Mouse (Mus musculus): ENCODE data around the gene Fbxl21.
A peak's percentile ranks its signal among the peaks of the same experiment; 100 is the strongest.

Gene Fbxl21

DNA sequence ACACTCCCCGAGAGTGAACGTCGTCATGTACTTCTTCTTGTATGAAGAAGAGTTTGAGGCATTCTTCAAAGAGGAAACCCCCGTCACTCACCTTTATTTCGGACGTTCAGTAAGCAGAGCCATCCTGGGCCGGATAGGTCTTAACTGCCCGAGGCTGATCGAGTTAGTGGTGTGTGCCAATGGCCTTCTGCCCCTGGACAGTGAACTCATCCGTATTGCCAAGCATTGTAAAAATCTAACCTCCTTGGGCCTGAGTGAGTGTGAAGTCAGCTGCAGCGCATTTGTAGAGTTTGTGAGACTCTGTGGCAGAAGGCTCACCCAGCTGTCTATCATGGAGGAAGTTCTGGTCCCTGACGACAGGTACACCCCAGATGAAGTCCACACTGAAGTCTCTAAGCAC is 14.8 kb downstream of the Fbxl21 start:
- DNase-seq: no peak

DNA sequence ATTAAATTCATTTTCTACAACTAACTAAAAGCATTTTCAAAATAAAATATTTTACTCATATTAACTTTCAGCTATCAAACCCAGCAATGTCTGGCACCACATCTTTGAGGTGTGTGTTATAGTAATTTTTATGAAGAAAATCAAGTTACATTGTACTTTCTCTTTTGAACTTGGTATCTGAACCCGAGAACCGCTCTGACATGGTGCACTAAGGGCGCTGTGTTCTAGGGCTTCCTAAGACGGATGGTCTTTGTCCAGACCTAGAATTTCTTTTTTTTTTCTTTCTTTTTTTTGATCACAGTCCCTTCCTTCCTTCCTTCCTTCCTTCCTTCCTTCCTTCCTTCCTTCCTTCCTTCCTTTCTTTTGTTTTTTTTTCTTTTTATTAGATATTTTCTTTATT is 17.6 kb downstream of the Fbxl21 start:
- no peak for DNase-seq

DNA sequence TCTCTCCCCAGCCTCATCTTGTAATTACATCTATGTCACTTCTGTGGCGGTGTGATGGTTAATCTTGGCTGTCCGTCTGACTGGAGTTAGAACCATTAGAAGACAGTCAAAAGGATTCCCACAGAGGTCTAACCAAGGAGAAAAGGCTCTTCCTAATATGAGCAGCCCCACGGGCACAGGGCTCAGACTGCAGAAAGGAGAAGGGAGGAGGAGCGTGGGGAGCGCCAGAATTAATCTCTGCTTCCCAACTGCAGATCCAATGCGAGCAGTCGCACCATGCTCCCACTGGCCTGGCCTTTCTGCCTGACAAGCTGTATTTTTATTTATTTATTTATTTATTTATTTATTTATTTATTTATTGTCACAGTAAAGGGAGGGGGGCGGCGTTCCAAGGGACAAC is 21.5 kb downstream of the Fbxl21 start:
- no peak for DNase-seq

DNA sequence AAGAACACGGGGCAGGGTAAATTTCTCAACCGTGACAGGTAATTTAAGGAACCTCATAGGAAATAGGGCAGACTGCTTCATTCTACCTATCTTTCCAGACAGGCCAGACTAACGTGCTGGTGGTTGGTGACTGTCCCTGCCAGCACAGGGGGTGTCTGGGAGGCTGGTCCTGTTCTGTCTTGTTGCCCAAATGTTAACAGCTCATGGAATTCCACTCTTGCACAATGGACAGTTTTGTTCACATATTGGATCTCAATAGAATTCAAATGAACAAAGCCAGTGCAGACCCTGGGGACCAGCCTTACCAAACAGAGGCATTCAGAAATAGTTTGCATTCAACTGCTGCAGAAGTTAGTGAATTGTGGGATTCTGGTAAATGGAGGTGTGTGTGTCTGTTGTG is 22.7 kb downstream of the Fbxl21 start:
- DNase-seq: no peak

DNA sequence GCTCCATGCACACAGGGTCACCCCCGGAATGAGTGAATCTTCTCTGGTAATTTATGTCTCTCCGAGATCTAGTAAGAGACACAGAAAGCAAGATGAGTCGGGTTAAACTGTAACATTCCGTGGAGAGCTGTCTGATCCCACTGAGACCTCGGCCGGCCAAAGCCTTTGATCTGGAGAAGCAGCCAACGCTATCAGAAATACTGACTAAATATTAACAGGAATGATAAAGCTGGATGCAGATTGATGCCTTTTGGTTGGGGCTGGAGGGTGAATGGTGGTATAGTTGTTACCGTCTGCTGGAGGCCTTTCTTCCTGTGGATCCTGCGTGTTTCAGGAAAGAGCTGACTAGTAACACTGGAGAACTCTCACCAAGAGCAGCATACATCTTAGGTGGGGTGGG is 26.1 kb downstream of the Fbxl21 start, which contains the start of gene Lect2:
Gene Lect2 (minus strand): TSS at position 102 of the 400 bp plus-strand sequence.
- DNase-seq: no peak

DNA sequence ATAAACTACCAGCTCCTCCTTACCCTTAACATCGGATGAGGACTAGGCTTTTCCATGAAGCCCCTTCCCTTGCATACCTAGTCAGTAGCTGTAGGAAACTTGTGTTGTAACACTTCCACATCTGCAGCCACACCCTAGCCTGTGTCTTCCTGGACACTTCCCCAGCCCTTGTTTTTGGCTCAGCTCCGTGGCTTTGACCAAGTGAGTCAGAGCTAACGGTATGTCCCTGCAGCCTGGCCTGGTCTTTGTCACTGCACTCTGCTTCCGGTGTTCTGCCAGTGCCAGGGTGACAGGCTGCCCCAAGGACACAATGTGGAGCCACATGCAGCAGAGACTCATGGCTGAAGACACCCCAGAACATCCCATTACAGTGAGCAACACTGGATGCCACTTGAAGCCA is 27.1 kb downstream of the Fbxl21 start:
- no peak for DNase-seq

DNA sequence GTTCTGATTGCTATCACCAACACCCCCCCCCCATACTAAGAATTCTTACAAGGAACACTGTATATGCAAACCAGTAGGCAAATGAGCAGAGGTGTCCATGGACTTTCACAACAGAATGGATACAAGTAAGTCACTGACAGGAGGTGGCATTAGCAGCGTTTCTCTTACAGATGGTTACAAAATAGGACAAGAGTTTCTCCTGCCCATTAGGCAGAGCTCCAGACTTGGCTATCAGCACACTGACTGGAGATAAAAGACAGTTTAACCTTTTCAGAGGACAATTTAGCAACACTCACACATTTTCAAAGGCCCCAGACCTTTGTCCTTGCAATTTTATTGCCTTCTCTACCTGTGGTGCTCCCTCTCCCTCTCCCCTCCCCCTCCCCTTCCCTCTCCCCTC is 28.3 kb downstream of the Fbxl21 start:
- no peak for DNase-seq

DNA sequence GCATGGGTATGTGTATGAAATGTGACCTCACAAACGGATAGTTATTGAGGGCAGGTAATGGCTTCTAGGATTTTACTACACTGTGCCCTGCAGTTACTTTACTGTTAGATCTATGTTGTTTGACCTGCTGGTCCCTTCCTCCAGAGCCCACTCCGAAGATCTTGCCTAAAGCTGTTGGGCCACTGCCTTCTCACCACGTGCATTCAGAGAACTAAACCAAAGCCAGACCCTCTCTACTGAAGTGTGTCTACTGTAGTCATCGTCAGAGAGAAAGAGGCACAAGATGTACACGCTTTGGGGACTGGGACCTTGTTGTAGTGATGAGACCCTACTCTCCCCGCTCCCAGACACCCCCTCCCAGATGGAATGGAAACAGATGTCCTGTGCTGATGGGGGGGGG is 29.4 kb downstream of the Fbxl21 start:
- DNase-seq: no peak

DNA sequence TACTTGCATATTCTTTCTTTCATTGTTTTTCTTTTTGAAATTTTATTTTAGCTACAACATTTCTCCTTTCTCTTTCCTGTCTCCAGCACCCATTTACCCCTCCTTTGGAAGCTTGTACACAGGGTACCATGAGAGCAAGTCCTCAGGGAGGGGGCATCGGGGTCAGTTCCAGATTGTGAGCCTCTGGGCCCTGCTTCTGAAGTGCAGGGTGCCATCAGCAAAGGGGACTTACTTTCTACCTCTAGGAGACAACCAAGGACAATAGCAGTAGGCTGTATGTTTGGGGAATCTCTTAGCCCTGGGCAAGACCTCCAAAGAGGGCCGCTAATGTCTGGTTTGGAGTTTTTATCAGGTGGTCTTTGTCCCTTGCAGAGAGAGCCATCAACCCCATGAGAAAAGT is 31.7 kb downstream of the Fbxl21 start:
- no peak for DNase-seq

DNA sequence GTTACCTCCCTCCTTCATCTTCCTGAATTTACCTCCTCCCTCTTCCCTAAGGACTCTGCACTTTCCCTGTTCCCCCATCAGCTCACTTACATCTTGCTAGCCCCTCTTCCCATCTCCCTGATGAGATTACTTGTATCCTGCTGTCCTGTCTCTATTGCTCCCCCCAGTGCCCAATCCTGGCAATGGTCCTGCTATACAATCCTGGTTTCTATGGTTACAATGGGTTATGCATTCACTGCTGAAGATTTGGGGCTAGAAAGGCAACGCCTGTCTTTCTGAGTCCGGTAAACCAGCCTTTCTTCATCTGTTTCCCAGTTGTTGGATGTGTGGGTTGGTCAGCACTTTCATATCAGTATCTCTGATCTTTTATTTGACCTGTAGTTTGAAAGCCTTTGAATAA is 32.1 kb downstream of the Fbxl21 start:
- peak; percentile 80 for DNase-seq

DNA sequence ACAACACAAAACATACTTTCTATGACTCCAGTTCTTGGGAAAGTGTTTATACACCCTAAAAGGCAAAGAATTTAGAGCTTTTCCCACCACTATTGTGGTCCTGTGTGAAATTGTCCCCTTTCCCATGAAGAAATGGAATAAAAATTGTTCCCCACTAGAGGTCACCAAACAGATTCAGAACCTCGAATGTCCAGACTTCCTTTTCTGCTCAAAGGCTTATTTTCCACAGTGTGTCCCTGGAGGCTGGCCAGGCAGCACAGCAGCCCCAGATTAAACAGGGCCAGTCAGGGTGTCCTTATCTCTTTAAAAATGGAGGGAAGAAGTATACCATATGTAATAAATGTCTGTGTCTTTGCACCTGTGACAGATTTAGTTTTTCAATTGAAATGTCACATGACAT is 33.7 kb downstream of the Fbxl21 start:
- DNase-seq: peak; percentile 73

DNA sequence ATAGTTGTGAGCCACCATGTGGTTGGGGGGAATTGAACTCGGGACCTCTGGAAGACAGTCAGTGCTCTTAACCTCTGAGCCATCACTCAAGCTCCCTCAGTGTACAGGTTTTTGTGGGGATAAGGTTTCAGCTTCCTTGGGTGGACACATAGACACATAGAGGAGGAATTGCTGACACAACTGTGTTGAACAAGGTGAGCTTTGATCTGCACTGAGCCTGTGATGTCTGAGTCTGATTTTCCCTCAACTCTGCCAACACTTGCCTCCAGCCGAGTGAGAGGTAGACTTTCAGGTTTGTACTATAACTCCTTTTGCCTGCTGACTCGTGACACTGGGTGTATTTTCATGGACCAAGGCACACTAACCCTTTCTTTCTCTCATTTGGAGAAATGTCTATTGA is 34.4 kb downstream of the Fbxl21 start:
- no peak for DNase-seq

DNA sequence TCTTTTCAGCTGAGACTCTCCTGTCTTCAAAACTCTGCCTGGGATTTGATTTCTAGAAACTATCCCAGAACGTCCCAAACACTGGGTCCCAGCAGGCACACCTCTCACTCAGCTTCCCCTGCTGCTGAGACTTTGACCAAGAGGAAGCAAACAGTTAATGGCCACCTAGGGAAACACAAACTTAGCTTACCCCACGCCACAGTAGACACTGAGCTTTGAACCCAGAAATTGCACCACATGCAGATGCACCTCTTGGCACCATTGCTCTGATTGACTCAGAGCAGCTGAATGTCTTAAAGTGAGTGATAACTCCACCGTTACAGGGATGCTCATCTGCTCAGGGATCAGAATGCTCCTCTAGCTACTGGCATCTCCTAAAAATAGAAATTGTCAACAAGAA is 36.5 kb downstream of the Fbxl21 start:
- DNase-seq: no peak

DNA sequence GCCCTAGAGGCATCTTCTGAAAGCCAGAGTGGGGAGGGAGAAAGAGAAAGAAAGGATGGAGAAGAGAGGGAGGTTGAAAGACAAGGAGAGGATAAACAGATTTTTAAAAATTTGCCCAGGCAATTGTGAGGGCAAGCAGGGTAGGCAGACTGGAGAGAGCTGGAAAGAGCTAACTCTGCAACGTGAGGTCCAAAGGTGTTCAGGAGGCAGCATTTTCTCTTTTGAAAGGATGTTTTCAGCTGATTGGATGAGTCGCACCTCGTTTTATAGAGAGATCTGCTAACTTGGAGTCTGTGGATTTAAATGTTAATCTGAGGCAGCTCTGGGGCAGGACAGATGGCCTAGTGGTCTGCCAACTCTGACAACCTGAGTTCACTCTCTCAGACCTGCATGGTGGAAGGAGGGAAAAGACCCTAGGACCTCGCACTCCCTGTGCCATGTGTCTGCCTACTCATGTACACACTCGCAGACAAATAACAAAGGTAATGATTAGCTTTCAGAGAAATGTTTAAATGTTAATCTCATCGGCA is 37.6 kb downstream of the Fbxl21 start:
- no peak for DNase-seq

DNA sequence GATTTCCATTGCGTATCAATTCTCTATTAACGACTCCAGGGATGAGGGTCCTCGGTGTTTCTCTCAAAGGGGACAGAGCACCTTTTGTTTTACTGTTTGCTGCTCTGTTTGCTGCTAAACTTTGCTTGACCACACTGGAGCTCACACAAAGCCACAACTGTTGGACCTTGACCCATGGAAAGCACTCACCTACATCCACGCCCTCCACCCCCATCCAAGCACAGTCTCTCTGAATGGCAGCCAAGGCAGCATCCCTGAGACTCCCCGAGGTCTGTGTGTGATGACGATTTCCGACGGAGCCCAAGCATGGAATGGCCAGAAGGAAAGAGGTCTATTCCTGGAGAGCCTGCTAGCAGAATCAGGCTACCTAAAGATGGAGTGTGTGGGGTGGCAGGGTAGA is 38.9 kb downstream of the Fbxl21 start:
- no peak for DNase-seq

DNA sequence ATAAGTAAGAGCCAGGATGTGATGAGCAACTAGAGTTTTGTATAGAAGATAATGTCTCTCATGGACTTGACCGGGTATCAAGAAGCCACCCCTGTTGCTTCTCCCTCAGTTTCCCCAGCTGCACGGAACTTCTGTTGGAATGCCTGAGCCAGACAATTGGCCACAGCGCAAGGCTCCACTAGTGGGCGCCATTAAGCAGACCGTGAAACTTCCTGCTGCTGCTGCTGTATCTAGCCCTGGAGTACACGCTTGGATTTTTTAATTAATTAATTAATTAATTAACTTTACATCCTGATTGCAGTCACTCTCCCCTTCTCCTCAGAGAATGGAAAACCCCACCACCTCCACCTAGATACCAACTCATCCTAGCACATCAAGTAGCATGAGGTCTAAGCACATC is 40.8 kb downstream of the Fbxl21 start:
- peak; percentile 47 for DNase-seq

DNA sequence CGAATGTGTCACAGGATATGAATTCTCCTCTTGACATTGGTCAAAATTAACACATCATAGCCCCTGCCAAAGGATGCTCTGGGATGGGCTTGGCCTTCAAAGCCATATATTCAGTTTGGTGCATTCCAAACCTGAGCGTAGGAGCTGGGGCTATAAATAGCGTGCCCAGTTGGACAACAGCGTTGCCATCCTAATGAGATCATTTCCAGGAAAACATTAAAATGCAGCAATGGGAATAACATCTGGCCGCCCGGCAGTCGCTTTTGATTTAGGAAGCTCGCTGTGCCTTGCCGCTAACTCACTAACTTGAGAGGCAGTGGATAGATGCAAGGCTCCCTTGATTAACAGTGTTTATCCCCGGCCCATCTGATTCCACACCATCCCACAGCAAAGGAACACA is 44.1 kb downstream of the Fbxl21 start:
- DNase-seq: peak; percentile 41

DNA sequence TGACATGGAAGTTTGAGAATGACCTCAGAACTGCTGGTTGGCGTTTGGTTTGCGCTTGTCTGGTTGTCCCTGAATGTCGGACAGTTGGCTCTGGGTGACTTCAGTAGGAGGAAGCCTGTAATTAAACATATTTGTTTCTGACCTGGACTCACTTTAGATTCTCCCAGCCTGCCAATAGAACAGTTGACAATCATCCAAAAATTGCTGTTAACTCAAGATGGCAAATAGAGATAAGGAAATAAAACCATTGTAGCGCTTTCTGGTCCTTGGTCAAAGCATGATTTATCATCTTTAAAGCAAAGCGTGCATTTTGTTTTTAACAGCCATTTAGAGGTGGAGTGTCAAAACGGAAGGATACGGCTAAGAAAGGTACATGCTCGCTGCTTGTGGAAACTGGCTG is 49.4 kb downstream of the Fbxl21 start:
- no peak for DNase-seq

DNA sequence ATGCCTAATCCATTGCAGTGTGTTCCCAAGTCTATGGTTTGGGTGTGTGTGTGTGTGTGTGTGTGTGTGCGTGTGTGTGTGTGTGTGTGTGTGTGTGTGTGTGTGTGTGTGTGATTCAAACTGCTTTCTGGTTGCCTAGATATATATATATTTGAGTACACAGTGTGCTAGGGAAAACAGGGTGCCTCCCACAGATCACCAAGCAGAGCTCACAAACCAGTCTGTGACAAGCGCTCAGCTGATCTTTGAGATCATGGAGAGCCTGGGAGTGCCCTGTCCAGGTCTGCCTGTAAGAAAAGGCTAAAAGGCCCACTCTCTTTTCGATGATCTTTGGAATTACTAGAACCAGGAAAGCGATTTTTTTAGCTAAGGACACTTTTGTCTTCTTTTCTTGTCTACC is 52.8 kb downstream of the Fbxl21 start:
- no peak for DNase-seq

DNA sequence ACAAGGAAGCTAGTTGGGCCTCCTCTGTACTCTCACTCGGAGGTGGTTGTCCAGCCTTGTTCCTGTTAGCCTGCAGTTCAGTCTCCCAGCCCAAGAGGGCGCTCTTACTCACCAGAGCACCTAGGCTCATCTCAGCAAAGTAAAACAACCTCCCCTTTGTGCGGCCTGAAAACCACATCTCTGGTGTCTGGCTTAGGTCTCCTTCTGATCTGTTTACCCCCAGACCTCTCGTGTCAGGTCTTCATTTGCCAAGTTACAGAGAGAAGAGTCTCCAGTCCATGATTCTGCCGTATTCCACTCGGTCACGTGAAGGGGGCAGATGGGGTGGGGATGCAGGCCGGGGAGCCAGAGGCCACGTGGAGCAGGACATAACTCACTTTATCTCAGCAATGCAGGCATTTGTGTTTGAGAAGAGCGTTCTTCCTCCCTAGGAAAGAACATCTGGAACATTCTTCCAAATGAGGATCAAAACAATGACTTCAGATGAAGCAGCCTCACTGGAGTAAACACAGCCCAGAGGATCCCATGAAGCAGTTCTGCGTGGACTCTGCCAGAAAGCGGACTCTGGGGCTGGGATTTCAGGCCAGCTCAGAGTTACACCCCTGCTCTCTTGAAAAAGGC is 53.5 kb downstream of the Fbxl21 start:
- peak; percentile 73 for DNase-seq

DNA sequence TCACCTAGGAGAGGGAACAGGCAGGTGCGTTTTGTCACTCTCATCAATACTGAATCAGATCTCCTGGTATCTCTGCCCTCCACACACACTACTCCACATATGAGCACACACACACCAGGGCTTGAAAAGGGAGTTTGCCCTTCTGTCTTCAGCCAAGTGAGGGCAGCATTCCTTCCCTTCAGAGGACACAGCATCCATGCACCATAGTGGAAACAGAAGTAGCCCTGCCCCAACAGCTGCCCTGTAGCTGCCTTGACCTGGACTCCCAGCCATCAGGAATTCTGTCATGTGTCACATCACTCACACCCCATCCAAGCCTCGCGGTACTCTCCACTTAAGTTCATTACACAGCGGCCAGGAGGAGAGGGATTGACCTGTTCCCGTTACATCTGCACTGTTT is 55.8 kb downstream of the Fbxl21 start:
- peak; percentile 45 for DNase-seq

DNA sequence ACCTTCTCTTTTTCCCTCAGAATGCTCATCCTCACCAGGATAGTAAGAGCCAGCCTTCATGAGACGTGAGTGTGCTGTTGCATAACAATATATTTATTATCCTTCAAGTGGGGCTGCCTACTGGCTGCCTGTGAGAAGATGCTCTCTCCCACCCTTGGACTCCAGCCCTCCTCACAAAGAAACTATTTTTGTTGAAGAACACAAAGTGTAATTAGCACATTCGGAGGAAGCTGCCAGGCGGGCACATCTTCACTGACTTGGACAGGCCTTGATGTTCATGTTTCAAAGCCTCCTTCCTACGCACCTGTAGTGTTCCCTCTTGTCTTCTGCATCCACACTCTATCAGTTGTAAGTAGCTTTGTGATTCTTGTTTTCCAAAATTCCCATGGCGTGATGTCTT is 58.2 kb downstream of the Fbxl21 start:
- DNase-seq: no peak

DNA sequence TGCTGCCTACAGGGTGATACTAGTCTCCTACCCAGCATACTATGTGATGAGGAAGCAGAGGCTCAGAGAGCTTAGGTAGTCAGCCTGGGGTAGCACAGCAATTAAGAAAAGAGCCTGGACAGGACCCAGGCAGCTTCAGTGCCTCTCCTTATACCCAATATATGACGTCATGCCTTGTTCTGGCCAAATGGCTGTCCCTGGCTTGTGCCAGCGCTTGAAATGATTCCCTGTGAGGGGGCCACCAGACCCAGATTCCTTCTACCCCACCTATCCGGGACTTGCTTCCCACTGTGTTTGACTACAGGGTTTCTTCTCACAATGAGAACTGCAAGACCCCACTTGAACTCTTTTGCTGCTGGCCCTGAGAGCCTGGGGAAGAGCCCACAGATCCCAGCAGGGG is 59.2 kb downstream of the Fbxl21 start:
- no peak for DNase-seq

DNA sequence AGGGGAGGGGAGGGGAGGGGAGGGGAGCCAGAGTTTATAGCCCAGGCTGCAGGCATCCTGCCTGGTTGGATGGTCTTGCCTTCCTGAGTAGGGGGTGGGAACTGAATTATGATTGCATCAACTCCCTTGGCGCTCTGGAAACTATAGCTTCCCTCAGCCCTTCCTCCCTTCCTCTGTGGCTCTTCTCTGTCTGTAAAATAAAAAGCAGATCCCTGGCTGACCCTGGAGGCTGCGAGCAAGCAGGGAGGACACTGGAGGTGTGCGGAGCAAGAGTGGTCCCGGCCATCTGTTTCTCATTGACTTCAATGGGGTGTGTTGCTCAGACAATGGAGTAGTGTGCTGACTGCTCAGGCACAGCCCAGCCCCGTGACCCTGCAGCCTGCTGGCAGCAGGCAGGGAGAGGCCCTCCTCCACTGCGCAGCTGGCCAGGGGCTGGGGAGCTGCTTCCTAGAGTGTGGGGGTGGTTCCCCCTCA is 59.7 kb downstream of the Fbxl21 start:
- DNase-seq: peak; percentile 96

DNA sequence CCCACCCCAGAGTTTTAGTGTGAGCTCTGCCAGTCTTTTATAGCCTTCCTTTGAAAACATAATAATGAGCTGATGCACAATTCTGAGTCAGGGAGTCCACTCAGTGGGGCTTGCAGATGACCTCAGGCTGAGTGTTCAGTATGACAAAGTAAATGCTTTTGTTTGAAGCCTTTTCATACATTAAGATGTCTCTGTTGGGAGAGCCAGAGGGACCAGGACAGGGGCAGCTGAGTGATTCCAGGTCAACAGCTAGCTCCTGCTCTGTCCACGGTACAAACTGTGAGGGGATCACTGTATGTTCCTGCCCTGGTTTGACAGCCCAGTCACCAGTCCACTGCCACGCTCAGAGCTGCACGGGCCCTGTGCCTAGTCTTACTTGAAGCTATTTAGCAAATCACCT is 60.4 kb downstream of the Fbxl21 start:
- DNase-seq: no peak
